In genomic region chr4:46657116-46657515, GRCm38 (mm10) we compare ENCODE assay signal across 10 mouse cellular contexts. TPM values are rescaled to one million over a fixed set of nuclear protein-coding genes. Genes with fewer than 3 reads are reported as not detected.
DNase-seq lines count a peak whose midpoint lies in the region; ATAC-seq and TF ChIP-seq lines count a peak whose summit lies in the region.
"Had no signal": no experiment of that assay in that cellular context is flagged by ENCODE, and none has a peak within 500 bp of the region (broad histone marks: within the 10 kb centered on the region; RNA-seq: fewer than 3 reads in every experiment).

No protein-coding gene starts in this region.

- no peak overlapping the region for H3K9ac ChIP-seq in hindbrain, embryonic 14.5 days
- no peak overlapping the region for H3K9ac ChIP-seq in hindbrain, embryonic 12.5 days
- H3K9ac ChIP-seq in forebrain, postnatal 0 days: no peak overlapping the region
- H3K9ac ChIP-seq in stomach, postnatal 0 days (ENCODE audit: low read length): no peak overlapping the region
- H3K9ac ChIP-seq: embryonic facial prominence, embryonic 12.5 days; lung, embryonic 15.5 days had no signal

- DNase-seq in hindbrain, embryonic 14.5 days (ENCODE audit: low spot score): peak; percentile 94
- DNase-seq in ES-CJ7 (ENCODE audit: low read depth, low spot score): peak; percentile 84
- peak; percentile 60 for DNase-seq in c-Kit-positive CD71-positive TER-119-negative erythroid progenitor cells, embryonic 14.5 days (ENCODE audit: low read depth)
- peak; percentile 87 for DNase-seq in forebrain, postnatal 0 days
- DNase-seq in layer of hippocampus, postnatal 10 days (ENCODE audit: low spot score in 2 of 2): peak; percentile 85 to 87
- DNase-seq in mesoderm, embryonic 11.5 days (ENCODE audit: low read depth, low spot score): peak; percentile 82
- DNase-seq in stomach, postnatal 0 days (ENCODE audit: low spot score): peak; percentile 76

- H3K4me1 ChIP-seq in hindbrain, embryonic 14.5 days (replicated peaks; ENCODE audit: control insufficient read depth, insufficient read depth, low read length): no peaks in the 10 kb centered on the region
- H3K4me1 ChIP-seq in hindbrain, embryonic 12.5 days: no peaks in the 10 kb centered on the region
- H3K4me1 ChIP-seq in forebrain, postnatal 0 days (ENCODE audit: insufficient read depth): no peaks in the 10 kb centered on the region
- H3K4me1 ChIP-seq in stomach, postnatal 0 days (replicated peaks; ENCODE audit: control insufficient read depth, insufficient read depth): no peaks in the 10 kb centered on the region
- H3K4me1 ChIP-seq: embryonic facial prominence, embryonic 12.5 days; lung, embryonic 15.5 days had no signal

- H3K27ac ChIP-seq in hindbrain, embryonic 14.5 days: no peak overlapping the region
- H3K27ac ChIP-seq in hindbrain, embryonic 12.5 days: no peak overlapping the region
- H3K27ac ChIP-seq in forebrain, postnatal 0 days (ENCODE audit: low read depth, low read length): no peak overlapping the region
- no peak overlapping the region for H3K27ac ChIP-seq in stomach, postnatal 0 days (replicated peaks)
- H3K27ac ChIP-seq: embryonic facial prominence, embryonic 12.5 days; lung, embryonic 15.5 days had no signal

- no peak for ATAC-seq in hindbrain, embryonic 14.5 days (ENCODE audit: low FRiP score)
- no peak for ATAC-seq in hindbrain, embryonic 12.5 days (ENCODE audit: low FRiP score)
- ATAC-seq in forebrain, postnatal 0 days: peak; percentile 55
- no peak for ATAC-seq in stomach, postnatal 0 days (ENCODE audit: low FRiP score, low TSS enrichment)

- H3K27me3 ChIP-seq in hindbrain, embryonic 14.5 days (ENCODE audit: control insufficient read depth, insufficient read depth, low read length): 0 out of 2 replicates have a peak, but pooled peaks cover 6% of the 10 kb centered on the region
- H3K27me3 ChIP-seq in hindbrain, embryonic 12.5 days: peaks cover 10% of the 10 kb centered on the region
- H3K27me3 ChIP-seq in forebrain, postnatal 0 days (ENCODE audit: insufficient read depth, low read length): peaks cover 3% of the 10 kb centered on the region
- H3K27me3 ChIP-seq in stomach, postnatal 0 days (ENCODE audit: control insufficient read depth, insufficient read depth, low read length): no peaks in the 10 kb centered on the region

- H3K36me3 ChIP-seq in hindbrain, embryonic 14.5 days (replicated peaks; ENCODE audit: control insufficient read depth, insufficient read depth): no peaks in the 10 kb centered on the region
- H3K36me3 ChIP-seq in hindbrain, embryonic 12.5 days: no peaks in the 10 kb centered on the region
- no peaks in the 10 kb centered on the region for H3K36me3 ChIP-seq in forebrain, postnatal 0 days (ENCODE audit: insufficient read depth)
- no peaks in the 10 kb centered on the region for H3K36me3 ChIP-seq in stomach, postnatal 0 days (ENCODE audit: control insufficient read depth, insufficient read depth, low read length)
- H3K36me3 ChIP-seq: embryonic facial prominence, embryonic 12.5 days; lung, embryonic 15.5 days had no signal

- H3K4me3 ChIP-seq in hindbrain, embryonic 14.5 days (replicated peaks; ENCODE audit: low read length): no peak overlapping the region
- no peak overlapping the region for H3K4me3 ChIP-seq in hindbrain, embryonic 12.5 days
- H3K4me3 ChIP-seq in forebrain, postnatal 0 days (ENCODE audit: low read depth, low read length): no peak overlapping the region
- no peak overlapping the region for H3K4me3 ChIP-seq in stomach, postnatal 0 days (ENCODE audit: low read depth, low read length)
- H3K4me3 ChIP-seq: embryonic facial prominence, embryonic 12.5 days; lung, embryonic 15.5 days had no signal

- 12% methylated on average over 5 of the region's 5 CpGs for WGBS in hindbrain, embryonic 14.5 days
- WGBS in hindbrain, embryonic 12.5 days: 14% methylated on average over 5 of the region's 5 CpGs
- 9% methylated on average over 5 of the region's 5 CpGs for WGBS in forebrain, postnatal 0 days
- 8% methylated on average over 5 of the region's 5 CpGs for WGBS in stomach, postnatal 0 days

- no peaks in the 10 kb centered on the region for H3K9me3 ChIP-seq in hindbrain, embryonic 14.5 days (ENCODE audit: control insufficient read depth, low read length)
- H3K9me3 ChIP-seq in hindbrain, embryonic 12.5 days (replicated peaks): no peaks in the 10 kb centered on the region
- H3K9me3 ChIP-seq in forebrain, postnatal 0 days (ENCODE audit: low read length): no peaks in the 10 kb centered on the region
- no peaks in the 10 kb centered on the region for H3K9me3 ChIP-seq in stomach, postnatal 0 days (ENCODE audit: control insufficient read depth, low read length)
- H3K9me3 ChIP-seq: embryonic facial prominence, embryonic 12.5 days; lung, embryonic 15.5 days had no signal

- TF ChIP-seq CTCF in forebrain, postnatal 0 days (IDR thresholded peaks at IDR 0.05; ENCODE audit: low read depth): peak; percentile 87
- TF ChIP-seq CTCF in stomach, postnatal 0 days (IDR thresholded peaks at IDR 0.05; ENCODE audit: low read depth): peak; percentile 92

- no peak overlapping the region for H3K4me2 ChIP-seq in hindbrain, embryonic 14.5 days (replicated peaks)
- H3K4me2 ChIP-seq in hindbrain, embryonic 12.5 days (replicated peaks): no peak overlapping the region
- no peak overlapping the region for H3K4me2 ChIP-seq in forebrain, postnatal 0 days (ENCODE audit: low read depth)
- no peak overlapping the region for H3K4me2 ChIP-seq in stomach, postnatal 0 days (replicated peaks; ENCODE audit: low read depth)
- H3K4me2 ChIP-seq: embryonic facial prominence, embryonic 12.5 days; lung, embryonic 15.5 days had no signal

- TF ChIP-seq EP300 in stomach, postnatal 0 days (optimal IDR thresholded peaks at IDR 0.05): no peak

RNA-seq across cellular contexts. Expression of gene Tbc1d2, which starts 7.1 kb away (rescaled TPM):
- polyA plus RNA-seq in hindbrain, embryonic 14.5 days (2014; fragmentation: Nextera tagmentation; extraction: Ambion mirVana): 0.99 and 1.4 TPM in 2 replicates
- polyA plus RNA-seq in hindbrain, embryonic 12.5 days (2016; fragmentation: Nextera tagmentation; extraction: Ambion mirVana): 1.4 and 1.5 TPM in 2 replicates
- 0.77 and 1.5 TPM in 2 replicates for total RNA-seq in forebrain, postnatal 0 days (2014; rRNA removed)
- 0.47 and 0.67 TPM in 2 replicates for polyA plus RNA-seq in forebrain, postnatal 0 days (2015; fragmentation: Nextera tagmentation; extraction: Ambion mirVana)
- total RNA-seq in layer of hippocampus, postnatal 10 days (2021): 1 to 10 TPM; 2.5 to 2.9 TPM
- polyA plus RNA-seq in stomach, postnatal 0 days (2015; fragmentation: Nextera tagmentation; extraction: Ambion mirVana): 2.7 and 3.4 TPM in 2 replicates

RNA-seq across cellular contexts. Expression of gene Coro2a, which starts 55.1 kb away (rescaled TPM):
- 7.0 and 8.1 TPM in 2 replicates for polyA plus RNA-seq in hindbrain, embryonic 14.5 days (2014; fragmentation: Nextera tagmentation; extraction: Ambion mirVana)
- 7.0 and 7.4 TPM in 2 replicates for polyA plus RNA-seq in hindbrain, embryonic 12.5 days (2016; fragmentation: Nextera tagmentation; extraction: Ambion mirVana)
- 17.8 and 20.6 TPM in 2 replicates for total RNA-seq in forebrain, postnatal 0 days (2014; rRNA removed)
- polyA plus RNA-seq in forebrain, postnatal 0 days (2015; fragmentation: Nextera tagmentation; extraction: Ambion mirVana): 4.1 and 7.5 TPM in 2 replicates
- total RNA-seq in layer of hippocampus, postnatal 10 days (2021): 10 to 100 TPM; 35.6 to 37.6 TPM
- 16.7 and 17.2 TPM in 2 replicates for polyA plus RNA-seq in stomach, postnatal 0 days (2015; fragmentation: Nextera tagmentation; extraction: Ambion mirVana)
